Mouse (Mus musculus): ENCODE measurements around the gene Nxpe4. TPM values are rescaled to one million over a fixed set of nuclear protein-coding genes. Genes with fewer than 3 reads are reported as not detected.

Nxpe4 gene
- total and polyA plus RNA-seq, 2 experiments, result 0.07 to 0.55 TPM

- Histone ChIP-seq H3K4me1 (ENCODE audit: control insufficient read depth, insufficient read depth, low read length) (no peaks in the 10 kb centered on the region), H3K36me3 (ENCODE audit: control insufficient read depth, insufficient read depth, low read length) (no peaks in the 10 kb centered on the region), H3K27ac (replicated peaks; ENCODE audit: insufficient read depth, low read depth, low read length) (no peak overlapping the region), H3K27me3 (ENCODE audit: control insufficient read depth, insufficient read depth, low read length) (no peaks in the 10 kb centered on the region), H3K9ac (ENCODE audit: low read depth, low read length) (no peak overlapping the region), H3K79me2 (ENCODE audit: control insufficient read depth, insufficient read depth, low read length) (no peaks in the 10 kb centered on the region), H3K4me3 (ENCODE audit: insufficient read depth, low read depth, low read length) (no peak overlapping the region)
- 78% methylated on average over 6 of the region's 6 CpGs for WGBS
- TF ChIP-seq POLR2A (IDR thresholded peaks at IDR 0.05; ENCODE audit: extremely low read depth, insufficient read depth, low read length), result no peak
- no peak for TF ChIP-seq CTCF (IDR thresholded peaks at IDR 0.05; ENCODE audit: low read depth, low read length)
- no peak for DNase-seq (ENCODE audit: extremely low read depth, low read depth, low spot score)
Observed at GRCm38 (mm10) chr9:48188854-48189253, 27.0 kb downstream of the Nxpe4 start.

GRCm38 (mm10) chr9:48197458-48197884 lies 35.6 kb downstream of the Nxpe4 start:
- TF ChIP-seq POLR2A (IDR thresholded peaks at IDR 0.05; ENCODE audit: extremely low read depth, insufficient read depth, low read length), result no peak
- no peak for TF ChIP-seq CTCF (IDR thresholded peaks at IDR 0.05; ENCODE audit: low read depth, low read length)
- WGBS, result 54% methylated on average over 12 of the region's 12 CpGs
- H3K27me3 ChIP-seq (ENCODE audit: control insufficient read depth, insufficient read depth, low read length), result no peaks in the 10 kb centered on the region
- no peaks in the 10 kb centered on the region for H3K79me2 ChIP-seq (ENCODE audit: control insufficient read depth, insufficient read depth, low read length)
- DNase-seq (ENCODE audit: extremely low read depth, low read depth, low spot score), result no peak
- no peak overlapping the region for H3K4me3 ChIP-seq (ENCODE audit: insufficient read depth, low read depth, low read length)
- H3K36me3 ChIP-seq (ENCODE audit: control insufficient read depth, insufficient read depth, low read length), result no peaks in the 10 kb centered on the region
- H3K9ac ChIP-seq (ENCODE audit: low read depth, low read length), result no peak overlapping the region
- H3K27ac ChIP-seq (replicated peaks; ENCODE audit: insufficient read depth, low read depth, low read length), result no peak overlapping the region
- no peaks in the 10 kb centered on the region for H3K4me1 ChIP-seq (ENCODE audit: control insufficient read depth, insufficient read depth, low read length)

- H3K9ac ChIP-seq (ENCODE audit: low read depth, low read length), result no peak overlapping the region
- DNase-seq (ENCODE audit: extremely low read depth, low read depth, low spot score), result no peak
- H3K4me3 ChIP-seq (ENCODE audit: insufficient read depth, low read depth, low read length), result no peak overlapping the region
- 89% methylated on average over 6 of the region's 6 CpGs for WGBS
- no peaks in the 10 kb centered on the region for H3K79me2 ChIP-seq (ENCODE audit: control insufficient read depth, insufficient read depth, low read length)
- H3K27ac ChIP-seq (replicated peaks; ENCODE audit: insufficient read depth, low read depth, low read length), result no peak overlapping the region
- H3K4me1 ChIP-seq (ENCODE audit: control insufficient read depth, insufficient read depth, low read length), result no peaks in the 10 kb centered on the region
- H3K36me3 ChIP-seq (ENCODE audit: control insufficient read depth, insufficient read depth, low read length), result no peaks in the 10 kb centered on the region
- no peaks in the 10 kb centered on the region for H3K27me3 ChIP-seq (ENCODE audit: control insufficient read depth, insufficient read depth, low read length)
- TF ChIP-seq POLR2A (IDR thresholded peaks at IDR 0.05; ENCODE audit: extremely low read depth, insufficient read depth, low read length) (no peak), CTCF (IDR thresholded peaks at IDR 0.05; ENCODE audit: low read depth, low read length) (no peak)
Observed at GRCm38 (mm10) chr9:48210970-48211369, 49.1 kb downstream of the Nxpe4 start.

GRCm38 (mm10) chr9:48211912-48212311 lies 50.1 kb downstream of the Nxpe4 start:
- no peaks in the 10 kb centered on the region for H3K27me3 ChIP-seq (ENCODE audit: control insufficient read depth, insufficient read depth, low read length)
- no peak overlapping the region for H3K4me3 ChIP-seq (ENCODE audit: insufficient read depth, low read depth, low read length)
- TF ChIP-seq POLR2A (IDR thresholded peaks at IDR 0.05; ENCODE audit: extremely low read depth, insufficient read depth, low read length) (no peak), CTCF (IDR thresholded peaks at IDR 0.05; ENCODE audit: low read depth, low read length) (no peak)
- no peak overlapping the region for H3K27ac ChIP-seq (replicated peaks; ENCODE audit: insufficient read depth, low read depth, low read length)
- no peak for DNase-seq (ENCODE audit: extremely low read depth, low read depth, low spot score)
- no peak overlapping the region for H3K9ac ChIP-seq (ENCODE audit: low read depth, low read length)
- H3K36me3 ChIP-seq (ENCODE audit: control insufficient read depth, insufficient read depth, low read length), result no peaks in the 10 kb centered on the region
- 88% methylated on average over 5 of the region's 5 CpGs for WGBS
- H3K79me2 ChIP-seq (ENCODE audit: control insufficient read depth, insufficient read depth, low read length), result no peaks in the 10 kb centered on the region
- H3K4me1 ChIP-seq (ENCODE audit: control insufficient read depth, insufficient read depth, low read length), result no peaks in the 10 kb centered on the region

GRCm38 (mm10) chr9:48214751-48215150 lies 52.9 kb downstream of the Nxpe4 start:
- H3K79me2 ChIP-seq (ENCODE audit: control insufficient read depth, insufficient read depth, low read length), result no peaks in the 10 kb centered on the region
- no peak overlapping the region for H3K9ac ChIP-seq (ENCODE audit: low read depth, low read length)
- no peak overlapping the region for H3K4me3 ChIP-seq (ENCODE audit: insufficient read depth, low read depth, low read length)
- DNase-seq (ENCODE audit: extremely low read depth, low read depth, low spot score), result no peak
- H3K27ac ChIP-seq (replicated peaks; ENCODE audit: insufficient read depth, low read depth, low read length), result no peak overlapping the region
- WGBS, result 79% methylated on average over 9 of the region's 9 CpGs
- no peaks in the 10 kb centered on the region for H3K4me1 ChIP-seq (ENCODE audit: control insufficient read depth, insufficient read depth, low read length)
- no peak for TF ChIP-seq CTCF (IDR thresholded peaks at IDR 0.05; ENCODE audit: low read depth, low read length)
- no peaks in the 10 kb centered on the region for H3K36me3 ChIP-seq (ENCODE audit: control insufficient read depth, insufficient read depth, low read length)
- no peaks in the 10 kb centered on the region for H3K27me3 ChIP-seq (ENCODE audit: control insufficient read depth, insufficient read depth, low read length)

- 86% methylated on average over 13 of the region's 13 CpGs for WGBS
- TF ChIP-seq CTCF (IDR thresholded peaks at IDR 0.05; ENCODE audit: low read depth, low read length), result no peak
- TF ChIP-seq POLR2A (IDR thresholded peaks at IDR 0.05; ENCODE audit: extremely low read depth, insufficient read depth, low read length), result no peak
Observed at GRCm38 (mm10) chr9:48216091-48217001, 54.5 kb downstream of the Nxpe4 start.

More at GRCm38 (mm10) chr9:48216091-48217001, 54.5 kb downstream of the Nxpe4 start:
- Histone ChIP-seq H3K4me1 (ENCODE audit: control insufficient read depth, insufficient read depth, low read length) (no peaks in the 10 kb centered on the region), H3K27me3 (ENCODE audit: control insufficient read depth, insufficient read depth, low read length) (no peaks in the 10 kb centered on the region), H3K9ac (ENCODE audit: low read depth, low read length) (no peak overlapping the region), H3K36me3 (ENCODE audit: control insufficient read depth, insufficient read depth, low read length) (no peaks in the 10 kb centered on the region), H3K4me3 (ENCODE audit: insufficient read depth, low read depth, low read length) (no peak overlapping the region), H3K27ac (replicated peaks; ENCODE audit: insufficient read depth, low read depth, low read length) (no peak overlapping the region), H3K79me2 (ENCODE audit: control insufficient read depth, insufficient read depth, low read length) (no peaks in the 10 kb centered on the region)
- DNase-seq (ENCODE audit: extremely low read depth, low read depth, low spot score), result no peak

Measured in liver, adult 2 months (tissue).